Mouse (Mus musculus) lung, adult 2 months (tissue): ENCODE measurements around the gene Nsa2. TPM values are rescaled to one million over a fixed set of nuclear protein-coding genes. Genes with fewer than 3 reads are reported as not detected.

Source experiments
- DNase-seq: peaks from one replicate; pipeline ENCODE4 v3.0.0; 2022
- H3K4me1 ChIP-seq: fragments of 200-500 bp; 2 replicates; pipeline ENCODE4 v1.6.1; 2011; ENCODE audit warnings: low read length; ENCODE audit not compliant: control insufficient read depth, insufficient read depth
- H3K4me3 ChIP-seq: fragments of 200-500 bp; replicated peaks from 2 replicates; pipeline ENCODE3; 2011; ENCODE audit warnings: low read depth, mild to moderate bottlenecking, control low read depth, low read length; ENCODE audit errors: extremely low read depth
- CTCF ChIP-seq: fragments of 200-500 bp; IDR thresholded peaks from 2 replicates; pipeline ENCODE4 v1.5.1; 2011; ENCODE audit warnings: mild to moderate bottlenecking, low read length, control low read depth; ENCODE audit not compliant: insufficient read depth
- POLR2A ChIP-seq: fragments of 200-500 bp; IDR thresholded peaks from 2 replicates; pipeline ENCODE4 v1.6.1; 2011; ENCODE audit warnings: low read depth, mild to moderate bottlenecking, control low read depth, low read length, borderline replicate concordance; ENCODE audit errors: extremely low read depth
- WGBS: fragments of 180-500 bp; shearing (Covaris S2); methylation state at CpG from one replicate; pipeline ENCODE4 v1.1.7; 2018; 5-methylcytosine and 5-hydroxymethylcytosine counted together
- polyA plus RNA-seq: library from polyadenylated mRNA; depleted of rRNA; stranded (reverse); fragments of >200 nt; gene quantifications from 2 replicates; pipeline ENCODE4 v1.2.3, GENCODE M21; 2012; rRNA removed

Nsa2 gene
- polyA plus RNA-seq: 14.1 and 22.4 TPM in 2 replicates

DNA sequence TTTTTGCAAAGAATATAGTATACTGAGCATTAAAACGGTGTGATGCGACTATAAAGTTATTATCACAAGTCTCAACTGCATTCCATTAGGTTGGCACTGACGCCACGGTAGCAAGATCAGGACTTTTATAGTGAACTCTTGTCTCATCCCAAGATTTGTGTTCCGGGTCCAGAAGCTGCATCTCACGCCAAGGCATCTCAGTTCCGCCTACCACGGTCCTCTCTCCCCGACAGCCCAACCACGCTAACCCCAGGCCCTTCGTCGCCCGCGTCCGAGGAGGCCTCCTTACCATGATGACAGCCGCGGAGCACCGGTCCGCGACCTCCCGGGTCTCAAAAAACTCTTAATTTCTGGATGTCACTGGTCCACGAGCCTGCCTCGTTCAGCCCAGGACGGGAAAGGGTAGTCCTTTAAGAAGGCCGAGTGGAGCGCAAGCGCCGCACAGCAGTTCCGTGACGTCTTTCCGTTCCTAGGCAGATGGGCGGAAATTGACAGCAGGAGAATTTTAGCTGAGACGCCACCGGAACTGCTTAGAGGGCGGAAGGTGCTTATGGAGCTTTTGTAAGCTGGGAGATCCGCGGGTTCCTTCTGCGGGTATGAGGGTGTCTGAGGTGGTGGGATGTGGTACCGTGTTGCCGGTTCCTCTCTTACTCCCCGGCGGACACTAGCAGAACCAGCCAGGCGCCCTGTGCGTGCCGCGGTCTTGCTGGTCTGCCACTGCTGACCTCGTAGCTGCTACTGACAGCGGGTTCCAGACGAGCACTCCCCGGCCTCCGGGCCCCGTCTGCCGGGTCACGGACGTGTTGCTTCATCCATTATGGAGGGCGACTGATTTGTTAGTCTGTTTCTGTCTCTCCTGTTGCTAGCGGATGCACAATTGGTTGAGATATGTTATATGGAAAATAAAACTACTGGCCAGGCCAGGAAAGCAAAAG is at the start of gene Nsa2, which contains the start of gene Gfm2:
Gene Nsa2 (minus strand): TSS at position 472 of the 935 bp plus-strand sequence.
Gene Gfm2 (plus strand): TSS at position 472 of the 935 bp plus-strand sequence.
- peak; percentile 86 for DNase-seq
- no peaks in the 10 kb centered on the region; the same call in 1 of the 2 replicates for H3K4me1 ChIP-seq
- under 1% methylated on average over 57 of the region's 57 CpGs for WGBS
- peak within 1 kb of the TSS; percentile 83 for H3K4me3 ChIP-seq
- TF ChIP-seq POLR2A: peak; percentile 67; the same call in 1 of the 2 replicates
- TF ChIP-seq CTCF: no peak

DNA sequence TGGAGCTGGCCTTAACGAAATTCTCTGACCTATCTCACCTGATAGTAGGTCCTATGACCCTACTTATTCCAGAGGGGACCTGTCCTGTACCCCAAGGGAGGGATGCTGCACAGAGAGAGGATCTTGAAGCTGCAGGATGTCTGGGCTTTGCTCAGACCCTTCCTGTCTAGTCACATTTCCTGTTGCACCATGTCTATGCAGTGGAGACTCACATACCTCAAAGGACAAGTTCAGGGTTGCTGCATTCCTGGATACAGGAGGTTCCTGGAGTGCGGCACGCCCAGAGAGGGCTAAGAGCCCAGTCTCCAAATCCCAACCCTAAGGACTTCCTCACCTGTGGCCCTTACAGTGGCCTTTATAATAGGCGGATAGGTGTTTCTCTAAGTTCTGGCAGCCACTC is 48.6 kb upstream of the Nsa2 start:
- no peak for DNase-seq
- H3K4me1 ChIP-seq: 0 out of 2 replicates have a peak, but pooled peaks cover 2% of the 10 kb centered on the region
- no peak for TF ChIP-seq CTCF
- TF ChIP-seq POLR2A: no peak
- 51% methylated on average over 4 of the region's 4 CpGs for WGBS
- no peak overlapping the region for H3K4me3 ChIP-seq

DNA sequence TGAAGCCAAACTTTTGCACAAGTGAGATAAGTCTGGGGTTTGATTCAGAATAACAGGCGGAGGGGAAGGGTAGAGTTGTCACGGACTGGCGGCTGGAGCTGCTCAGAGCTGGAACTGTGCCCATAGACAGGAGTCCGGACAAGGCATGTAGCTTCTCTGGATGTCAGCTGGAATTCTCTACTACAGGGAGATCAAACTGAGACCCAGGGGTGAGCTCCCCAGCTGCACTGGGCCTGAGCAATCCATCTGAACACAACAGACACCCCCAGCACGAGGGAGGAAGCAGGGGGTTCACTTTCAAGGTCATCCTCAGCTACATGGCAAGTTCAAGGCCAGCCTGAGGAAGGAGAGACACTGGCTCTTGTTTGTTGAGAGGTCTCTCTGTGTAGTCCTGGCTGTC is 46.9 kb upstream of the Nsa2 start:
- Histone ChIP-seq H3K4me3 (no peak overlapping the region), H3K4me1 (0 out of 2 replicates have a peak, but pooled peaks cover 2% of the 10 kb centered on the region)
- no peak for TF ChIP-seq CTCF
- TF ChIP-seq POLR2A: no peak
- 64% methylated on average over 5 of the region's 5 CpGs for WGBS
- no peak for DNase-seq

DNA sequence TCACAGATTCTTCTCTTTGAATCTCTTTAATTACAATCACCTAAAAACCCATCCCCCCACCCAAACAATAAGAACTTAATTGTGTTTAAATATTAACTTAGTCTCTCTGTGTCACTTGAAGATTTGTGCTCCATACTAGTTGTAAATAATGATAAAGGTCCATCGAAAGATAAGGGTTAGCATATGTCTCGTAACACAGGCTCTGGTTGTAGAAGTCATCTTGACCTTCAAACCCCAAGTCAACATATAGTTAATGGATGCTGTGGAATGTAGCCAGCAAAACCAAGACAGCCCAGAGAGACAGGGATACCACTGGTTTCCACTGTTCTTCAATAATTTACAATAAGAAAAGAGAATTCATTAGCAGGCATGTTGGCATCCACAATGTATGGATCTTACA is 46.4 kb upstream of the Nsa2 start:
- WGBS: 81% methylated on average over 2 of the region's 2 CpGs
- Histone ChIP-seq H3K4me3 (no peak overlapping the region), H3K4me1 (0 out of 2 replicates have a peak, but pooled peaks cover 2% of the 10 kb centered on the region)
- no peak for DNase-seq
- TF ChIP-seq POLR2A (no peak), CTCF (no peak)

DNA sequence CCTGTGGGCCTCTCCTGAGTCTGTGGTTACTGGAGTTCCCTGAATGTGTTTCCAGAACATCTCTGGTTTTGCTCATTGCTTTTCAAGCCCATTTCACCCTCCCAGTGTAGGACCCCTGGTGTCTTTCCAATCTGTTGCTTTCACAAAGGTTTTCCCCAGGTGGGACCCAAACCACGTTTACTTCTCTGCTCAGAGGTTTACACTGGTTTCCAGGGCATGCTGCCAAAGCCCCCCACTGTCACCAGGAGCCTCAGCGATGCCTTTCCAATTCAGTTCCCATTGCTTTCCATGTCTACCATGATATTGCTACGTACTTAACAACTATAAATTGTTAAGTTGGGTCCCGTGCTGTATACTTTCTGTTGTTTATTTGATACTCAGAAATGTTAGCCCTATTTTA is 45.1 kb upstream of the Nsa2 start:
- TF ChIP-seq CTCF (no peak), POLR2A (no peak)
- no peak for DNase-seq
- 77% methylated on average over 4 of the region's 4 CpGs for WGBS
- Histone ChIP-seq H3K4me3 (no peak overlapping the region), H3K4me1 (0 out of 2 replicates have a peak, but pooled peaks cover 2% of the 10 kb centered on the region)

DNA sequence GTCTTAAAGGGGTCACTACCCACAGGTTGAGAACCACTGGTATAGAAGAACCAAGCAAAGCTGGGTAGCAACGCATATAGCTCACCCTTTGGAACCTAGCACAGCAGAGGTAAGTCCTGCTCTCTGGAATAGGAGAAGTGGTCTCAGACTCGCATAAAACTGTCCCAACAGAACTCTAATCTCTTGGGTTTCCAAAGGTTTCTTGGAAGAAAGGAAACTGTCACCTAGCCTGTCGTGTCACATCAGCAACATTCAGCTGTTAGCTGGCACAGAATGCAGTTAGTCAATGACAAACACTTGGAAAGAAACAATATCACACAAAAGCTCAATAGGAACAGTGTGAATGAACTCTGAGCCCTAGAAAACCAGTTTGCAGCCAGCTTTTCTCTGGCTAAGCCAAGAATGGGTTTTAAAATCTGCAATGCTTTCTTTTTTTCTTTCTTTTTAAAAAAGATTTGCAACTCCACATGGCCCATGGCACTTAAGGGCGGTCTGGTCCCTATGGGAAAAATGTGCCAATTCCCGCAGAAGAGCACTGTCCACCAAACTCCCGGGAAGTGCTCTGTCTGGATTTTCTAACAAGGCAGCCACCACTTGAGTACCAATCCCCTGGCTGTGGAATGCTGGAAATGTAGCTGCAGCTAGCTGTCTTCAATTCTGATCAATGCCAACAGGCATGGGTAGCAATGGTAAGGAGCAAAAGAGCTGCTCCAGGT is 42.5 kb upstream of the Nsa2 start:
- 79% methylated on average over 6 of the region's 6 CpGs for WGBS
- Histone ChIP-seq H3K4me3 (no peak overlapping the region), H3K4me1 (no peaks in the 10 kb centered on the region)
- TF ChIP-seq POLR2A: no peak
- TF ChIP-seq CTCF: no peak
- no peak for DNase-seq

DNA sequence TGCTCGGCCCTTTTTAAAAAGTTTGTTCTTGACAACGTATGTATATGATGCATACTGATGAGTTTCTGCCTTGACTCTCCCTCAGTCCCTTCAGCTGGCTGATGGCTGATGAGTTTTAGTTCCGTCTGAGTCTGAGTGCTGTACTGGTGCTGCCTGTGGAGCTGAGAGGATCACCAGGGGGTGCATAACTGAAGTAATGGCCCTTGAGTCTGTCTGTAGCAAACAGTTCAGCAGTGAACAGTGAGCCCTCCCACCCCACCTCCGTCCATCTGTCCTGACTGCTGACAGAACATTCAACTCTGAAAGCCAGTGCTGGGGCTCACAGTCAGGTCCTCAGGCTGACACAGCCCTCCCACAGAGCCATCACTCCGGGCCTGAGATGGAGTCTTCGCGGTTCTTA is 41.2 kb upstream of the Nsa2 start:
- no peak for DNase-seq
- 86% methylated on average over 7 of the region's 7 CpGs for WGBS
- no peak overlapping the region for H3K4me3 ChIP-seq
- H3K4me1 ChIP-seq: no peaks in the 10 kb centered on the region
- no peak for TF ChIP-seq POLR2A
- no peak for TF ChIP-seq CTCF

DNA sequence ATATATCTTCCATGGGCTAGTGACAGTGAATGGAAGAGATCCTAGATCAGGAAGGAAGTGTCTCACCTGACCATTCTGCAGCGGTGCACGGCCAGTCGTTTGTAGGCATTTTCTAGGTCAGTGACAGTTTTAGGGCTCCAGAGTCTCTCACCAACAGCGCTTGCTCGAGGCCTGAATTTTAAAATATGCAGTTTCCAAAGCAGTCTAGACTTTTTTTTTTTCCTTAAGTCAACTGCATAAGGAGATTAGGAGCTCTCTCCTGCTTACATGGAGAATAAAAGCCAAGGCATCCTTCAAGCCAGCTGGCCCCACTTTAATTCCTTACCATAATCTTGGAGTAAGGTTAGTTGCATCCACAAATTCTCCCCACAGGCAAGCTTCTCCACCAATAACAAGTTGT is 39.0 kb upstream of the Nsa2 start:
- no peak for DNase-seq
- H3K4me3 ChIP-seq: no peak overlapping the region
- H3K4me1 ChIP-seq: no peaks in the 10 kb centered on the region
- WGBS: 85% methylated on average over 5 of the region's 5 CpGs
- TF ChIP-seq POLR2A (no peak), CTCF (no peak)

DNA sequence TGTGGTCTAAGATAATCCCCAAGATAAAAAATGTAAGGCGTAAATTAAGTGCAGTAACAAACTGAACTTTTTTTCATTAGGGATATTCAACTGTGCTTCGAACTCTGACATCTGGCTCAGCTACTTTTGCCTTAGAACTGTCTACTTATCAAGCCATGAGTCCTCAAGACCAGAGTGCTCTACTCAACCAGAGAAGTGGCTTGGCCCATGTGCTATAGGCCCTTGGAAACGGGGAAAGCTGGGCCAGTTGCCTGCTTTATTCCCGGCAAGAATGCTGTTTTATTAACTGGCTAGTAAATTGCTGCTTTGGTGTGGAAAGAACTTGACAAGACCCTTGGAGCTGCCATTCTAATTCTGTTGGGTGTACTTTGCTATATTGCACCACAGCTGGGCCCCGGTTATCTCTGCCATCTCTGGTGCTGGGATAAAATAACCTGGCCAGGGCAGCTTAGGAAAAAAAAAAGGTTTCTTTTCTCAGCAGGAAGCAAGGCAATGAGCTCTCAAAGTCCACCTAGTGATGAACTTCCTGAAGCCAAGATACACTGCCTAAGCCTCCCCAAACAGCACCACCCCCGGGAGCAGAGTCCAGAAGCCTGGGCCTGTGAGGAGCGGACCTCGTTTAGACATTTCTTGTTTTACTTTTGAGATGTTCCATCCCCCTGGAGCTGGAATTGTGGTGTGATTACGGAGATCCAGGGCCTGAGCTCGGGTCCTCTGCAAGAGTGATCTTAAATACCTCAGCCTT is 38.0 kb upstream of the Nsa2 start:
- 80% methylated on average over 10 of the region's 10 CpGs for WGBS
- TF ChIP-seq POLR2A: no peak
- TF ChIP-seq CTCF: no peak
- DNase-seq: no peak

More for the DNA sequence above, 38.0 kb upstream of the Nsa2 start:
- Histone ChIP-seq H3K4me1 (no peaks in the 10 kb centered on the region), H3K4me3 (no peak overlapping the region)
